Mouse (Mus musculus): ENCODE measurements around the gene Mgst3.
"Not testable (repeated sequence)": the region's sequence is repeated elsewhere in the genome, so short reads cannot be mapped to it uniquely, and the experiment has no call there.

Gene Mgst3

GRCm38 (mm10) chr1:167360268-167360667 lies 33.4 kb downstream of the Mgst3 start:
- no peak for DNase-seq (ENCODE audit: low spot score)

GRCm38 (mm10) chr1:167358731-167359130 lies 34.9 kb downstream of the Mgst3 start:
- DNase-seq (ENCODE audit: low spot score): no peak

- no peak for DNase-seq (ENCODE audit: low spot score)
Measured at GRCm38 (mm10) chr1:167357387-167357786, 36.3 kb downstream of the Mgst3 start.

- DNase-seq (ENCODE audit: low spot score): no peak
Measured at GRCm38 (mm10) chr1:167352403-167352802, 41.2 kb downstream of the Mgst3 start.

- DNase-seq (ENCODE audit: low spot score): no peak
Measured at GRCm38 (mm10) chr1:167350597-167351415, 42.8 kb downstream of the Mgst3 start.

GRCm38 (mm10) chr1:167349815-167350596 lies 43.6 kb downstream of the Mgst3 start, which contains the start of gene Aldh9a1:
TSS of gene Aldh9a1 (plus strand) at chr1:167349991.
- peak; percentile 88 for DNase-seq (ENCODE audit: low spot score)

- DNase-seq (ENCODE audit: low spot score): not testable (repeated sequence)
Measured at GRCm38 (mm10) chr1:167349206-167349605, 44.4 kb downstream of the Mgst3 start.

GRCm38 (mm10) chr1:167345994-167346520 lies 47.6 kb downstream of the Mgst3 start:
- DNase-seq (ENCODE audit: low spot score): not testable (repeated sequence)

GRCm38 (mm10) chr1:167342831-167343230 lies 50.8 kb downstream of the Mgst3 start:
- no peak for DNase-seq (ENCODE audit: low spot score)

GRCm38 (mm10) chr1:167340910-167341528 lies 52.6 kb downstream of the Mgst3 start:
- DNase-seq (ENCODE audit: low spot score): no peak

GRCm38 (mm10) chr1:167340111-167340787 lies 53.4 kb downstream of the Mgst3 start:
- peak; percentile 28 for DNase-seq (ENCODE audit: low spot score)

- no peak for DNase-seq (ENCODE audit: low spot score)
Measured at GRCm38 (mm10) chr1:167339177-167339781, 54.4 kb downstream of the Mgst3 start.

- peak; percentile 97 for DNase-seq (ENCODE audit: low spot score)
Measured at GRCm38 (mm10) chr1:167337463-167338095, 56.1 kb downstream of the Mgst3 start.

- no peak for DNase-seq (ENCODE audit: low spot score)
Measured at GRCm38 (mm10) chr1:167336398-167336797, 57.2 kb downstream of the Mgst3 start.

- no peak for DNase-seq (ENCODE audit: low spot score)
Measured at GRCm38 (mm10) chr1:167331106-167331505, 62.5 kb downstream of the Mgst3 start.

- DNase-seq (ENCODE audit: low spot score): no peak
Measured at GRCm38 (mm10) chr1:167328776-167329175, 64.9 kb downstream of the Mgst3 start.
